ENCODE assay signal across 9 mouse cellular contexts in the genomic region with DNA sequence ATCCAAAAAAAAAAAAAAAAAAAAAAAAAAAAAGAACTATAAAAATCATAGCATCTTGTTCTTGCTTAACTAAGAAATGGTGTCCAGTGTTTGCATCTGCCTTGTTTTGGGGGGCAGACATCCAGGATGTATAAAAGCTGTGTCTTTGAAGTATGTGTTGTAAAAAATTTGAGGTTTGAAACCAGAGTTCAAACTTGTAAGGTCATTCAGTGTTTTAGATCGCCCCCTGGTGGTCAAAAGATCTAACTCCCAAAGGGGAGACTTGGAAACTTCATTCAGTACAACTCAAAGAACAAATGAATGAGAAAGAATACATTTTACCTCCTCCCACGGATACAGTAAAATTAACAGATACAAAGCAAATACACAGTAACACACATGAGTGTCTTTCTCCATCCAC.
DNase-seq lines count a peak whose midpoint lies in the region; ATAC-seq and TF ChIP-seq lines count a peak whose summit lies in the region.
"Had no signal": no experiment of that assay in that cellular context is flagged by ENCODE, and none has a peak within 500 bp of the region (broad histone marks: within the 10 kb centered on the region; RNA-seq: fewer than 3 reads in every experiment).

No protein-coding gene starts in this region.

- H3K27ac ChIP-seq in kidney, adult 2 months (ENCODE audit: insufficient read depth, low read depth, low read length): no peak overlapping the region
- H3K27ac ChIP-seq: liver, embryonic 15.5 days had no signal

- intact Hi-C loops in left cerebral cortex, postnatal 10 days (cut with DNase I): loop anchor here (5.0 kb wide), 1 partner anchor 110 kb away; no protein-coding TSS in a partner anchor

- ATAC-seq in CD4-positive, CD25-positive, alpha-beta regulatory T cell, adult 4 months: peak; percentile 56

- no peaks in the 10 kb centered on the region for H3K27me3 ChIP-seq in kidney, adult 2 months (replicated peaks; ENCODE audit: control insufficient read depth, insufficient read depth, low read length)
- H3K27me3 ChIP-seq: liver, embryonic 15.5 days had no signal

- peaks cover 6% of the 10 kb centered on the region; the same call in 1 of the 2 replicates for H3K4me1 ChIP-seq in kidney, adult 2 months (ENCODE audit: control insufficient read depth, insufficient read depth, low read length)

- no peak overlapping the region for H3K4me3 ChIP-seq in kidney, adult 2 months (ENCODE audit: insufficient read depth, low read depth, low read length)
- H3K4me3 ChIP-seq: erythroblast, embryonic 14.5 days; liver, embryonic 15.5 days had no signal

- 0 out of 2 replicates have a peak, but pooled peaks have one; percentile 16 for TF ChIP-seq CTCF in kidney, adult 2 months (conservative IDR thresholded peaks at IDR 0.05; ENCODE audit: insufficient read depth, insufficient read length, low read depth, low read length)

- peak; percentile 64 for DNase-seq in kidney, adult 2 months
- DNase-seq in kidney, adult 11 months: no peak
- peak; percentile 70 for DNase-seq in R1 (ENCODE audit: low read depth, low spot score)
- peak; percentile 50 for DNase-seq in embryo, embryonic 11.5 days (ENCODE audit: low read depth, low spot score)
- peak; percentile 40 to 42 for DNase-seq in left cerebral cortex, postnatal 10 days (ENCODE audit: extremely low spot score in 1 of 2, low spot score in 2 of 2)
- peak; percentile 45 for DNase-seq in right cerebral cortex, postnatal 14 days

- no peaks in the 10 kb centered on the region for H3K36me3 ChIP-seq in kidney, adult 2 months (ENCODE audit: control insufficient read depth, insufficient read depth, low read length)

- WGBS in kidney, adult 2 months: 24% methylated on average over 2 of the region's 2 CpGs

- TF ChIP-seq POLR2A in kidney, adult 2 months (IDR thresholded peaks at IDR 0.05; ENCODE audit: low read depth, low read length): no peak
